Mouse (Mus musculus) megakaryocyte-erythroid progenitor cell, adult 5-6 weeks (primary cell): ENCODE measurements around the gene Barhl1. TPM values are rescaled to one million over a fixed set of nuclear protein-coding genes. Genes with fewer than 3 reads are reported as not detected.

Experiments used
- ATAC-seq: replicated peaks from 2 replicates; pipeline ENCODE4 v1.8.0; 2016; ENCODE audit warnings: mild to moderate bottlenecking, inconsistent platforms; ENCODE audit not compliant: severe bottlenecking, poor library complexity, low FRiP score, low TSS enrichment
- total RNA-seq, 2 experiments: library from RNA; stranded (forward) in 1 of 2; stranded (reverse) in 1 of 2; fragments of 200-1000, 215-1000 nt in 1 of 2; fragments of >200 nt in 1 of 2; fragmentation: Nextera tagmentation in 1 of 2; gene quantifications; 2 replicates each; pipeline ENCODE4 v1.2.3; 2014 to 2017

Gene Barhl1
- total RNA-seq, 2 experiments from 2014 or later, result not detected

GRCm38 (mm10) chr2:28912961-28913360, 3.5 kb downstream of the Barhl1 start:
- no peak for ATAC-seq

- ATAC-seq, result no peak
Observed at GRCm38 (mm10) chr2:28912039-28912700, 4.3 kb downstream of the Barhl1 start.

GRCm38 (mm10) chr2:28911331-28912038, 5.0 kb downstream of the Barhl1 start:
- ATAC-seq, result no peak

GRCm38 (mm10) chr2:28910877-28911276, 5.6 kb downstream of the Barhl1 start:
- no peak for ATAC-seq

- no peak for ATAC-seq
Observed at GRCm38 (mm10) chr2:28909818-28910710, 6.4 kb downstream of the Barhl1 start.

GRCm38 (mm10) chr2:28909186-28909817, 7.2 kb downstream of the Barhl1 start:
- no peak for ATAC-seq

GRCm38 (mm10) chr2:28908389-28909153, 7.9 kb downstream of the Barhl1 start:
- ATAC-seq, result no peak

- no peak for ATAC-seq
Observed at GRCm38 (mm10) chr2:28907691-28908388, 8.6 kb downstream of the Barhl1 start.

- no peak for ATAC-seq
Observed at GRCm38 (mm10) chr2:28905561-28905960, 10.9 kb downstream of the Barhl1 start.

GRCm38 (mm10) chr2:28904786-28905185, 11.7 kb downstream of the Barhl1 start:
- no peak for ATAC-seq

GRCm38 (mm10) chr2:28903871-28904270, 12.6 kb downstream of the Barhl1 start:
- no peak for ATAC-seq

GRCm38 (mm10) chr2:28902291-28902690, 14.2 kb downstream of the Barhl1 start:
- no peak for ATAC-seq

GRCm38 (mm10) chr2:28897340-28897899, 19.0 kb downstream of the Barhl1 start:
- ATAC-seq, result no peak

GRCm38 (mm10) chr2:28895876-28896275, 20.6 kb downstream of the Barhl1 start:
- ATAC-seq, result no peak

GRCm38 (mm10) chr2:28893526-28893925, 22.9 kb downstream of the Barhl1 start:
- ATAC-seq, result no peak

GRCm38 (mm10) chr2:28892796-28893195, 23.7 kb downstream of the Barhl1 start:
- no peak for ATAC-seq

- no peak for ATAC-seq
Observed at GRCm38 (mm10) chr2:28884914-28885313, 31.6 kb downstream of the Barhl1 start.

- ATAC-seq, result no peak
Observed at GRCm38 (mm10) chr2:28882826-28883485, 33.5 kb downstream of the Barhl1 start.
